Mouse (Mus musculus) heart, postnatal 0 days (tissue): ENCODE measurements around the gene Rffl. TPM values are rescaled to one million over a fixed set of nuclear protein-coding genes. Genes with fewer than 3 reads are reported as not detected.

ENCODE experiments used
- ATAC-seq: fragments of 200-750 bp; cut with Nextera tagmentation; 2 replicates; pipeline ENCODE4 v1.8.0; 2017; ENCODE audit warnings: low read depth, moderate number of reproducible peaks, moderate library complexity; ENCODE audit not compliant: insufficient read depth
- DNase-seq: peaks from one replicate; pipeline ENCODE4 v3.0.0-alpha.2; 2016; ENCODE audit warnings: low spot score
- H3K27ac ChIP-seq: fragments of 300-500 bp; sonication (generic); 2 replicates; pipeline ENCODE4 v1.5.1; 2014; ENCODE audit warnings: low read depth, mild to moderate bottlenecking
- H3K27me3 ChIP-seq: fragments of 300-500 bp; sonication (generic); 2 replicates; pipeline ENCODE4 v1.6.1; 2014; ENCODE audit warnings: low read length, mixed read lengths; ENCODE audit not compliant: control insufficient read depth, insufficient read depth
- H3K36me3 ChIP-seq: fragments of 300-500 bp; sonication (generic); replicated peaks from 2 replicates; pipeline ENCODE4 v1.6.1; 2014; ENCODE audit warnings: low read length, mixed read lengths; ENCODE audit not compliant: control insufficient read depth, insufficient read depth
- H3K4me1 ChIP-seq: fragments of 300-500 bp; sonication (generic); 2 replicates; pipeline ENCODE4 v1.6.1; 2014; ENCODE audit warnings: antibody characterized with exemption; ENCODE audit not compliant: control insufficient read depth, insufficient read depth
- H3K4me2 ChIP-seq: fragments of 300-500 bp; sonication (generic); 2 replicates; pipeline ENCODE4 v1.6.1; 2014; ENCODE audit warnings: low read depth, mild to moderate bottlenecking, low read length, moderate library complexity
- H3K4me3 ChIP-seq: fragments of 300-500 bp; sonication (generic); 2 replicates; pipeline ENCODE4 v1.5.1; 2014; ENCODE audit warnings: low read depth, low read length
- H3K9ac ChIP-seq: fragments of 300-500 bp; sonication (generic); replicated peaks from 2 replicates; pipeline ENCODE4 v1.6.1; 2014; ENCODE audit warnings: low read depth, low read length, mixed read lengths
- H3K9me3 ChIP-seq: fragments of 300-500 bp; sonication (generic); replicated peaks from 2 replicates; pipeline ENCODE4 v1.6.1; 2016; ENCODE audit warnings: low read length; ENCODE audit not compliant: control insufficient read depth
- CTCF ChIP-seq: IDR thresholded peaks from 2 replicates; pipeline ENCODE4 v1.5.1; 2016; ENCODE audit warnings: antibody characterized with exemption, control low read depth, low read depth
- EP300 ChIP-seq: IDR thresholded peaks from 2 replicates; pipeline ENCODE4 v1.6.1; 2016; ENCODE audit warnings: antibody characterized with exemption, low read depth
- WGBS: fragments of 180-500 bp; shearing (Covaris S2); extraction: QIAGEN DNeasy Blood & Tissue Kit; methylation state at CpG from one replicate; pipeline ENCODE4 v1.1.7; 2014; 5-methylcytosine and 5-hydroxymethylcytosine counted together
- polyA plus RNA-seq: library from polyadenylated mRNA; unstranded; fragments of >200 nt; fragmentation: Nextera tagmentation; extraction: Ambion mirVana; gene quantifications from 2 replicates; pipeline ENCODE4 v1.2.1, GENCODE M21; 2015
- total RNA-seq: library from RNA; depleted of rRNA; stranded (reverse); fragments of >200 nt; gene quantifications from 2 replicates; pipeline ENCODE4 v1.2.3, GENCODE M21; 2014; ENCODE audit warnings: low replicate concordance

Gene Rffl
- total and polyA plus RNA-seq, 2 experiments from 2014 or later, result 2.4 to 3.8 TPM

GRCm38 (mm10) chr11:82888491-82888946 lies 17.5 kb upstream of the Rffl start:
- H3K9ac ChIP-seq, result no peak overlapping the region
- DNase-seq, result no peak
- H3K27ac ChIP-seq, result no peak overlapping the region
- no peaks in the 10 kb centered on the region for H3K36me3 ChIP-seq
- H3K27me3 ChIP-seq, result no peaks in the 10 kb centered on the region
- ATAC-seq, result no peak
- peaks cover 11% of the 10 kb centered on the region; the same call in 1 of the 2 replicates for H3K4me1 ChIP-seq
- H3K4me2 ChIP-seq, result peak overlapping the region; percentile 79; the same call in 1 of the 2 replicates
- 57% methylated on average over 10 of the region's 10 CpGs for WGBS
- H3K9me3 ChIP-seq, result no peaks in the 10 kb centered on the region
- TF ChIP-seq EP300, result no peak
- no peak for TF ChIP-seq CTCF
- no peak overlapping the region for H3K4me3 ChIP-seq

GRCm38 (mm10) chr11:82886559-82886958 lies 15.5 kb upstream of the Rffl start:
- H3K27ac ChIP-seq, result no peak overlapping the region
- H3K4me1 ChIP-seq, result peaks cover 11% of the 10 kb centered on the region; the same call in 1 of the 2 replicates
- TF ChIP-seq CTCF (peak; percentile 45), EP300 (no peak)
- H3K9me3 ChIP-seq, result no peaks in the 10 kb centered on the region
- WGBS, result 77% methylated on average over 3 of the region's 3 CpGs
- peaks cover 13% of the 10 kb centered on the region for H3K36me3 ChIP-seq
- DNase-seq (no peak), ATAC-seq (no peak)
- no peaks in the 10 kb centered on the region for H3K27me3 ChIP-seq
- H3K9ac ChIP-seq, result no peak overlapping the region
- no peak overlapping the region for H3K4me3 ChIP-seq
- H3K4me2 ChIP-seq, result no peak overlapping the region

GRCm38 (mm10) chr11:82883180-82883579 lies 12.2 kb upstream of the Rffl start:
- Histone ChIP-seq H3K9ac (no peak overlapping the region), H3K9me3 (no peaks in the 10 kb centered on the region), H3K27ac (no peak overlapping the region), H3K27me3 (no peaks in the 10 kb centered on the region), H3K4me1 (no peaks in the 10 kb centered on the region), H3K4me3 (no peak overlapping the region), H3K36me3 (peaks cover 27% of the 10 kb centered on the region), H3K4me2 (no peak overlapping the region)
- TF ChIP-seq CTCF, result no peak
- TF ChIP-seq EP300, result no peak
- no peak for ATAC-seq
- WGBS, result 71% methylated on average over 8 of the region's 8 CpGs
- DNase-seq, result no peak

GRCm38 (mm10) chr11:82877726-82878344 lies 6.8 kb upstream of the Rffl start:
- Histone ChIP-seq H3K9ac (no peak overlapping the region), H3K4me2 (no peak overlapping the region), H3K4me3 (no peak overlapping the region), H3K36me3 (peaks cover 27% of the 10 kb centered on the region), H3K27me3 (no peaks in the 10 kb centered on the region), H3K27ac (no peak overlapping the region), H3K4me1 (no peaks in the 10 kb centered on the region), H3K9me3 (no peaks in the 10 kb centered on the region)
- no peak for DNase-seq
- 81% methylated on average over 7 of the region's 7 CpGs for WGBS
- ATAC-seq, result no peak
- TF ChIP-seq EP300 (no peak), CTCF (no peak)

- Histone ChIP-seq H3K27ac (no peak overlapping the region), H3K36me3 (peaks cover 9% of the 10 kb centered on the region; the same call in 1 of the 2 replicates), H3K27me3 (no peaks in the 10 kb centered on the region), H3K9ac (no peak overlapping the region), H3K4me3 (no peak overlapping the region), H3K4me1 (no peaks in the 10 kb centered on the region), H3K9me3 (no peaks in the 10 kb centered on the region), H3K4me2 (no peak overlapping the region)
- no peak for DNase-seq
- 96% methylated on average over 5 of the region's 5 CpGs for WGBS
- no peak for TF ChIP-seq CTCF
- TF ChIP-seq EP300, result no peak
- ATAC-seq, result no peak
Measured at GRCm38 (mm10) chr11:82875631-82876030, 4.6 kb upstream of the Rffl start.

- H3K9me3 ChIP-seq, result no peaks in the 10 kb centered on the region
- no peaks in the 10 kb centered on the region; the same call in 1 of the 2 replicates for H3K4me1 ChIP-seq
- WGBS, result 15% methylated on average over 5 of the region's 5 CpGs
- H3K27ac ChIP-seq, result no peak overlapping the region
- 0 out of 2 replicates have a peak, but pooled peaks cover 9% of the 10 kb centered on the region for H3K36me3 ChIP-seq
- H3K9ac ChIP-seq, result no peak overlapping the region
- TF ChIP-seq CTCF, result no peak
- TF ChIP-seq EP300, result no peak
- no peaks in the 10 kb centered on the region for H3K27me3 ChIP-seq
- H3K4me2 ChIP-seq, result no peak overlapping the region
- no peak overlapping the region for H3K4me3 ChIP-seq
- no peak for ATAC-seq
- DNase-seq, result no peak
Measured at GRCm38 (mm10) chr11:82874924-82875323, 3.9 kb upstream of the Rffl start.
